ENCODE assay signal across 8 mouse cellular contexts in genomic region chr19:48207731-48208370, GRCm38 (mm10). TPM values are rescaled to one million over a fixed set of nuclear protein-coding genes. Genes with fewer than 3 reads are reported as not detected.
DNase-seq lines count a peak whose midpoint lies in the region; ATAC-seq and TF ChIP-seq lines count a peak whose summit lies in the region.
"Had no signal": no experiment of that assay in that cellular context is flagged by ENCODE, and none has a peak within 500 bp of the region (broad histone marks: within the 10 kb centered on the region; RNA-seq: fewer than 3 reads in every experiment).

No protein-coding gene starts in this region.

- H3K4me2 ChIP-seq in forebrain, embryonic 15.5 days (replicated peaks): peak overlapping the region; percentile 100
- H3K4me2 ChIP-seq in limb, embryonic 14.5 days (replicated peaks; ENCODE audit: low read depth, low read length, severe bottlenecking): peak overlapping the region; percentile 96

- H3K27me3 ChIP-seq in forebrain, embryonic 15.5 days: peaks cover 23% of the 10 kb centered on the region; the same call in 1 of the 2 replicates
- peaks cover 48% of the 10 kb centered on the region for H3K27me3 ChIP-seq in limb, embryonic 14.5 days (ENCODE audit: control insufficient read depth, insufficient read depth, low read length)

- ATAC-seq in forebrain, embryonic 15.5 days (replicated peaks): no peak
- ATAC-seq in limb, embryonic 14.5 days (ENCODE audit: low FRiP score, low read depth): no peak
- no peak for ATAC-seq in megakaryocyte, adult 5-6 weeks (ENCODE audit: poor library complexity, severe bottlenecking)

- 0 out of 2 replicates have a peak, but pooled peaks cover 2% of the 10 kb centered on the region for H3K9me3 ChIP-seq in forebrain, embryonic 15.5 days
- H3K9me3 ChIP-seq in limb, embryonic 14.5 days (ENCODE audit: control insufficient read depth, low read length): peaks cover 10% of the 10 kb centered on the region; the same call in 1 of the 2 replicates

- no peak for TF ChIP-seq POLR2A in limb, embryonic 14.5 days (IDR thresholded peaks at IDR 0.05; ENCODE audit: borderline replicate concordance, extremely low read depth, insufficient read depth, insufficient read length)

- no peak overlapping the region for H3K27ac ChIP-seq in forebrain, embryonic 15.5 days (replicated peaks)
- H3K27ac ChIP-seq in limb, embryonic 14.5 days (replicated peaks; ENCODE audit: low read depth, low read length): no peak overlapping the region

- H3K4me1 ChIP-seq in forebrain, embryonic 15.5 days: peaks cover 41% of the 10 kb centered on the region
- peaks cover 14% of the 10 kb centered on the region for H3K4me1 ChIP-seq in limb, embryonic 14.5 days (ENCODE audit: control insufficient read depth, insufficient read depth, low read length)

- H3K36me3 ChIP-seq in forebrain, embryonic 15.5 days: no peaks in the 10 kb centered on the region
- no peaks in the 10 kb centered on the region for H3K36me3 ChIP-seq in limb, embryonic 14.5 days (ENCODE audit: control insufficient read depth, insufficient read depth, low read length)

- DNase-seq in right cerebral cortex, adult 18-20 months: peak; percentile 57
- no peak for DNase-seq in right cerebral cortex, postnatal 4 days
- DNase-seq in limb, embryonic 14.5 days (ENCODE audit: low spot score): no peak
- no peak for DNase-seq in thymus, postnatal 25 days
- no peak for DNase-seq in adrenal gland, postnatal 10 days
- DNase-seq: lung, postnatal 10 days had no signal

- H3K4me3 ChIP-seq in forebrain, embryonic 15.5 days: peak overlapping the region; percentile 51
- peak overlapping the region; percentile 56 for H3K4me3 ChIP-seq in limb, embryonic 14.5 days (replicated peaks; ENCODE audit: low read length)

- WGBS in forebrain, embryonic 15.5 days: 4% methylated on average over 10 of the region's 10 CpGs
- WGBS in limb, embryonic 14.5 days: 11% methylated on average over 10 of the region's 10 CpGs

- H3K9ac ChIP-seq in forebrain, embryonic 15.5 days (replicated peaks): peak overlapping the region; percentile 9; the same call in 1 of the 2 replicates
- H3K9ac ChIP-seq in limb, embryonic 14.5 days (ENCODE audit: low read depth, low read length, severe bottlenecking): no peak overlapping the region

RNA-seq across cellular contexts. Expression of gene Sorcs3, which starts 2.0 kb away (rescaled TPM):
- 6.7 and 7.2 TPM in 2 replicates for polyA plus RNA-seq in forebrain, embryonic 15.5 days (2015; fragmentation: Nextera tagmentation; extraction: Ambion mirVana)
- 3.1 and 3.3 TPM in 2 replicates for polyA plus RNA-seq in limb, embryonic 14.5 days (2012; rRNA removed)
- 3.0 and 3.8 TPM in 2 replicates for polyA plus RNA-seq in limb, embryonic 14.5 days (2014; fragmentation: Nextera tagmentation; extraction: Ambion mirVana)
- not detected in 2 replicates for total RNA-seq in megakaryocyte, adult 5-6 weeks (2015)
- not detected in 2 replicates for total RNA-seq in megakaryocyte, adult 5-6 weeks (2017)
- total RNA-seq in adrenal gland, postnatal 10 days (2021): under 1 TPM; 0.06 to 0.18 TPM
